Mouse (Mus musculus) cerebellum, adult 2 months (tissue): Measurements from ENCODE around the gene Serpine2.

Source experiments
- CTCF ChIP-seq: fragments of 200-500 bp; IDR thresholded peaks from 2 replicates; pipeline ENCODE4 v1.5.1; 2011; ENCODE audit warnings: low read depth, mild to moderate bottlenecking, control low read depth, low read length, moderate library complexity, borderline replicate concordance; ENCODE audit not compliant: insufficient read depth
- POLR2A ChIP-seq: fragments of 200-500 bp; IDR thresholded peaks from 2 replicates; pipeline ENCODE4 v1.6.1; 2011; ENCODE audit warnings: low read length, control low read depth, borderline replicate concordance; ENCODE audit not compliant: insufficient read depth

DNA sequence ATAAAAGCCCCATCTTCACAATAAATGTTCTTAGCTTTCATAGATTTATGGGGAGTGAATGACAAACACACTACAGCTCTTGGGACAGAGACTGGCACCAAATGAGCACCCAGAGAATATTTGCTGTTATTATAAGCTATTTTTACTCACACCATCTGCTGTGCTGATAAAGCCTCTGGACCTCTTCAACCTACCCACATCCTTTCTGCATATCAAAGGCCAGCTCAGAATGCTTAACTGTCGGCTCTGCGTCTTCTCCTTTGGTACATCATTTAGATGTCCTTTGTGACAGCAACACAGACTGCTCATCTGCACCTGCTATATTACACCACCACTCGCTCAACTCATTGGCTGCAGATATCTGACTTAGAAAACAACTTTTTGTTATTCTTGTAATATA is 63.9 kb downstream of the Serpine2 start:
- TF ChIP-seq CTCF (no peak), POLR2A (no peak)
